Comparison of ENCODE assay signal across 23 mouse cellular contexts in the genomic region with DNA sequence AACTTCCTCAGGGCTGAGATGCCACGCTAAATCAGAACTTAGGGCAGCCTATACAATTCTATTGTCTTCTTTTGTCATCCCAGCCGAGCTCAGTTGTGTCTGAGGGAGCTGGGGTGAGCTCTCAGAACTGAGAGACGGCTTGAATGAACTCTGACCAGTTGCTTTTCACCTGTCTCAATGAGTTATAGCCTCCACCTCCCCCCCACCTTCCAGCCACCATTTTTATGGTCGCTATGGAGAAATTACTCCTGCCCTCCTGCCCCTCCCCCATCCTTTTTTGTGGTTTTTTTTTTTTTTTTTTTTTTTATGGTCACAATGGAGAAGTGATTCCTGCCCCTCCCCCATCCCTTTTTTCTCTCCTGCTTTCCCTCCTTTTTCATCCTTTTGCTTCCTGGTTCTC.
A peak's percentile ranks its signal among the peaks of the same experiment; 100 is the strongest.
DNase-seq lines count a peak whose midpoint lies in the region; ATAC-seq lines count a peak whose summit lies in the region.
"Had no signal": no experiment of that assay in that cellular context is flagged by ENCODE, and none has a peak within 500 bp of the region (broad histone marks: within the 10 kb centered on the region; RNA-seq: fewer than 3 reads in every experiment).

No protein-coding gene starts in this region.

- ATAC-seq in hindbrain, embryonic 14.5 days (ENCODE audit: low FRiP score), result no peak
- ATAC-seq in neural tube, embryonic 12.5 days (ENCODE audit: low FRiP score, low read depth), result peak; percentile 84
- ATAC-seq: forebrain, embryonic 14.5 days; inflammation-experienced regulatory T-cells, adult 6 months; liver, postnatal 0 days; lung, postnatal 0 days had no signal

- peak overlapping the region; percentile 45 for H3K4me2 ChIP-seq in hindbrain, embryonic 14.5 days (replicated peaks)
- peak overlapping the region; percentile 54 for H3K4me2 ChIP-seq in neural tube, embryonic 12.5 days (replicated peaks)
- H3K4me2 ChIP-seq: embryonic facial prominence, embryonic 15.5 days; liver, embryonic 11.5 days had no signal

- no peaks in the 10 kb centered on the region for H3K36me3 ChIP-seq in hindbrain, embryonic 14.5 days (replicated peaks; ENCODE audit: control insufficient read depth, insufficient read depth)
- H3K36me3 ChIP-seq in neural tube, embryonic 12.5 days, result no peaks in the 10 kb centered on the region
- H3K36me3 ChIP-seq: embryonic facial prominence, embryonic 15.5 days had no signal

- peak overlapping the region; percentile 45; the same call in 1 of the 2 replicates for H3K9ac ChIP-seq in hindbrain, embryonic 14.5 days
- peak overlapping the region; percentile 40 for H3K9ac ChIP-seq in neural tube, embryonic 12.5 days
- H3K9ac ChIP-seq: embryonic facial prominence, embryonic 15.5 days; liver, postnatal 0 days had no signal

- WGBS in hindbrain, embryonic 14.5 days, result 21% methylated on average over 4 of the region's 4 CpGs
- WGBS in neural tube, embryonic 12.5 days, result 14% methylated on average over 4 of the region's 4 CpGs

- H3K27ac ChIP-seq in hindbrain, embryonic 14.5 days, result peak overlapping the region; percentile 67
- peak overlapping the region; percentile 82 for H3K27ac ChIP-seq in neural tube, embryonic 12.5 days
- H3K27ac ChIP-seq: embryonic facial prominence, embryonic 15.5 days had no signal

- H3K4me1 ChIP-seq in hindbrain, embryonic 14.5 days (replicated peaks; ENCODE audit: control insufficient read depth, insufficient read depth, low read length), result peaks cover 5% of the 10 kb centered on the region; the same call in 1 of the 2 replicates
- H3K4me1 ChIP-seq in neural tube, embryonic 12.5 days, result peaks cover 19% of the 10 kb centered on the region
- H3K4me1 ChIP-seq: embryonic facial prominence, embryonic 15.5 days had no signal

- intact Hi-C loops in gastrocnemius, postnatal 36 days (cut with DNase I), result no loop called here

- H3K4me3 ChIP-seq in hindbrain, embryonic 14.5 days (replicated peaks; ENCODE audit: low read length), result no peak overlapping the region
- no peak overlapping the region for H3K4me3 ChIP-seq in neural tube, embryonic 12.5 days
- H3K4me3 ChIP-seq: embryonic facial prominence, embryonic 15.5 days; myocyte had no signal

- H3K27me3 ChIP-seq in hindbrain, embryonic 14.5 days (ENCODE audit: control insufficient read depth, insufficient read depth, low read length), result no peaks in the 10 kb centered on the region
- H3K27me3 ChIP-seq in neural tube, embryonic 12.5 days (replicated peaks), result no peaks in the 10 kb centered on the region
- H3K27me3 ChIP-seq: embryonic facial prominence, embryonic 15.5 days had no signal

- DNase-seq in embryo, embryonic 10 days (ENCODE audit: low spot score), result peak; percentile 53
- no peak for DNase-seq in embryo, embryonic 9.5 days (ENCODE audit: extremely low spot score)
- DNase-seq in embryo, embryonic 10.5 days (ENCODE audit: low spot score), result peak; percentile 78
- no peak for DNase-seq in hindbrain, embryonic 14.5 days (ENCODE audit: low spot score)
- no peak for DNase-seq in gastrocnemius, postnatal 36 days
- no peak for DNase-seq in thymus, postnatal 14 days
- no peak for DNase-seq in thymus, postnatal 10 days (ENCODE audit: low spot score in 2 of 2)
- DNase-seq: adrenal gland, postnatal 25 days; cerebellum, adult 8-10 months; gastrocnemius, postnatal 25 days; kidney, adult 18-20 months; liver, postnatal 0 days; midbrain, embryonic 14.5 days; retina, postnatal 1 day; right cerebral cortex, postnatal 25 days; spleen, adult 18-20 months had no signal

- no peaks in the 10 kb centered on the region for H3K9me3 ChIP-seq in hindbrain, embryonic 14.5 days (ENCODE audit: control insufficient read depth, low read length)
- H3K9me3 ChIP-seq in neural tube, embryonic 12.5 days, result no peaks in the 10 kb centered on the region
- H3K9me3 ChIP-seq: embryonic facial prominence, embryonic 15.5 days had no signal

Comparison
In these comparisons a context has a peak if more than half of its experiments do, and no peak if none do; other contexts are left out.
1. DNase-seq: peak in embryo, embryonic 10 days (single experiment) and embryo, embryonic 10.5 days (single experiment); none in embryo, embryonic 9.5 days (single experiment), hindbrain, embryonic 14.5 days (single experiment), gastrocnemius, postnatal 36 days (0 of 2), thymus, postnatal 14 days (single experiment) and thymus, postnatal 10 days (0 of 2).